Mouse (Mus musculus): Measurements from ENCODE around the gene Smndc1.
A peak's percentile ranks its signal among the peaks of the same experiment; 100 is the strongest.

Gene Smndc1

GRCm38 (mm10) chr19:53340423-53340822 lies 50.0 kb downstream of the Smndc1 start:
- DNase-seq, result peak; percentile 87 to 88

- no peak for DNase-seq
These were observed 55.1 kb downstream of the Smndc1 start for GRCm38 (mm10) chr19:53335241-53335640.

GRCm38 (mm10) chr19:53333730-53334129 lies 56.6 kb downstream of the Smndc1 start:
- DNase-seq, result no peak

- peak in 1 of 2 experiments; percentile 57 for DNase-seq
These were observed 58.4 kb downstream of the Smndc1 start for GRCm38 (mm10) chr19:53331882-53332500.

GRCm38 (mm10) chr19:53329992-53330381 lies 60.4 kb downstream of the Smndc1 start:
- DNase-seq, result peak; percentile 88 to 89

Measured in kidney, postnatal 36 days (tissue).